Mouse (Mus musculus) limb, embryonic 12.5 days (tissue): ENCODE measurements at regions not wholly inside any gene's neighbourhood (a gene's known extent, or its start where the extent isn't known, plus 50 kb on each side); places are given as distances from the start of the nearest gene placed in this dataset.

ENCODE experiments used
- ATAC-seq: fragments of 200-750 bp; cut with Nextera tagmentation; 2 replicates; pipeline ENCODE4 v1.8.0; 2017; ENCODE audit warnings: low read depth, moderate TSS enrichment; ENCODE audit not compliant: insufficient number of reproducible peaks, insufficient read depth, low FRiP score, low TSS enrichment
- H3K27ac ChIP-seq: fragments of 300-500 bp; sonication (generic); 2 replicates; pipeline ENCODE4 v1.5.1; 2016; ENCODE audit warnings: mild to moderate bottlenecking, moderate library complexity
- H3K27me3 ChIP-seq: fragments of 300-500 bp; sonication (generic); 2 replicates; pipeline ENCODE4 v1.6.1; 2016; ENCODE audit warnings: mild to moderate bottlenecking, moderate library complexity
- H3K36me3 ChIP-seq: fragments of 300-500 bp; sonication (generic); 2 replicates; pipeline ENCODE4 v1.6.1; 2016; ENCODE audit warnings: mild to moderate bottlenecking, moderate library complexity
- H3K4me1 ChIP-seq: fragments of 300-500 bp; sonication (generic); replicated peaks from 2 replicates; pipeline ENCODE4 v1.6.1; 2016
- H3K4me2 ChIP-seq: fragments of 300-500 bp; sonication (generic); 2 replicates; pipeline ENCODE4 v1.6.1; 2016; ENCODE audit warnings: mild to moderate bottlenecking, moderate library complexity
- H3K4me3 ChIP-seq: fragments of 300-500 bp; sonication (generic); replicated peaks from 2 replicates; pipeline ENCODE4 v1.5.1; 2016; ENCODE audit warnings: mild to moderate bottlenecking
- H3K9ac ChIP-seq: fragments of 300-500 bp; sonication (generic); replicated peaks from 2 replicates; pipeline ENCODE4 v1.6.1; 2016; ENCODE audit warnings: mild to moderate bottlenecking, moderate library complexity
- H3K9me3 ChIP-seq: fragments of 300-500 bp; sonication (generic); 2 replicates; pipeline ENCODE4 v1.6.1; 2016; ENCODE audit warnings: mild to moderate bottlenecking, moderate library complexity
- WGBS: fragments of 180-500 bp; shearing (Covaris S2); methylation state at CpG from one replicate; pipeline ENCODE4 v1.1.7; 2016; 5-methylcytosine and 5-hydroxymethylcytosine counted together

- no peak overlapping the region for H3K4me3 ChIP-seq
- H3K27me3 ChIP-seq, result peaks cover 3% of the 10 kb centered on the region; the same call in 1 of the 2 replicates
- no peak overlapping the region for H3K4me2 ChIP-seq
- no peaks in the 10 kb centered on the region for H3K9me3 ChIP-seq
- H3K36me3 ChIP-seq, result no peaks in the 10 kb centered on the region
- no peak for ATAC-seq
- H3K9ac ChIP-seq, result no peak overlapping the region
- no peak overlapping the region for H3K27ac ChIP-seq
- H3K4me1 ChIP-seq, result peaks cover 40% of the 10 kb centered on the region
- WGBS, result 74% methylated on average over 2 of the region's 2 CpGs
These were observed 293.5 kb downstream of the Tgfb2 start for GRCm38 (mm10) chr1:186412296-186412695.

GRCm38 (mm10) chr1:186408986-186409441, 291.9 kb upstream of the Lyplal1 start:
- H3K27me3 ChIP-seq, result no peaks in the 10 kb centered on the region
- H3K4me3 ChIP-seq, result no peak overlapping the region
- 57% methylated on average over 10 of the region's 10 CpGs for WGBS
- H3K27ac ChIP-seq, result no peak overlapping the region
- no peak for ATAC-seq
- no peaks in the 10 kb centered on the region for H3K36me3 ChIP-seq
- no peaks in the 10 kb centered on the region for H3K9me3 ChIP-seq
- no peak overlapping the region for H3K4me2 ChIP-seq
- no peak overlapping the region for H3K9ac ChIP-seq
- peaks cover 37% of the 10 kb centered on the region for H3K4me1 ChIP-seq

GRCm38 (mm10) chr1:186407656-186408055, 290.5 kb upstream of the Lyplal1 start:
- no peaks in the 10 kb centered on the region for H3K36me3 ChIP-seq
- no peak overlapping the region for H3K4me3 ChIP-seq
- peaks cover 24% of the 10 kb centered on the region for H3K4me1 ChIP-seq
- H3K4me2 ChIP-seq, result no peak overlapping the region
- no peak overlapping the region for H3K9ac ChIP-seq
- ATAC-seq, result no peak
- WGBS, result 71% methylated on average over 8 of the region's 8 CpGs
- H3K27ac ChIP-seq, result no peak overlapping the region
- no peaks in the 10 kb centered on the region for H3K27me3 ChIP-seq
- no peaks in the 10 kb centered on the region for H3K9me3 ChIP-seq

GRCm38 (mm10) chr1:186405693-186406092, 288.6 kb upstream of the Lyplal1 start:
- H3K9ac ChIP-seq, result no peak overlapping the region

GRCm38 (mm10) chr1:186399762-186400161, 282.7 kb upstream of the Lyplal1 start:
- Histone ChIP-seq H3K4me3 (no peak overlapping the region), H3K27ac (no peak overlapping the region), H3K4me2 (no peak overlapping the region), H3K9me3 (no peaks in the 10 kb centered on the region), H3K27me3 (no peaks in the 10 kb centered on the region), H3K4me1 (0 out of 2 replicates have a peak, but pooled peaks cover 8% of the 10 kb centered on the region), H3K9ac (no peak overlapping the region), H3K36me3 (no peaks in the 10 kb centered on the region)
- 69% methylated on average over 8 of the region's 8 CpGs for WGBS
- ATAC-seq, result no peak

More at GRCm38 (mm10) chr1:186405693-186406092, 288.6 kb upstream of the Lyplal1 start:
- H3K9me3 ChIP-seq, result no peaks in the 10 kb centered on the region
- no peak overlapping the region for H3K4me3 ChIP-seq
- whole genome bisulfite sequencing, result 86% methylated on average over 5 of the region's 5 CpGs
- H3K27ac ChIP-seq, result no peak overlapping the region
- H3K27me3 ChIP-seq, result no peaks in the 10 kb centered on the region
- no peaks in the 10 kb centered on the region for H3K36me3 ChIP-seq
- no peak for ATAC-seq
- H3K4me2 ChIP-seq, result no peak overlapping the region
- H3K4me1 ChIP-seq, result peaks cover 18% of the 10 kb centered on the region; the same call in 1 of the 2 replicates

DNA sequence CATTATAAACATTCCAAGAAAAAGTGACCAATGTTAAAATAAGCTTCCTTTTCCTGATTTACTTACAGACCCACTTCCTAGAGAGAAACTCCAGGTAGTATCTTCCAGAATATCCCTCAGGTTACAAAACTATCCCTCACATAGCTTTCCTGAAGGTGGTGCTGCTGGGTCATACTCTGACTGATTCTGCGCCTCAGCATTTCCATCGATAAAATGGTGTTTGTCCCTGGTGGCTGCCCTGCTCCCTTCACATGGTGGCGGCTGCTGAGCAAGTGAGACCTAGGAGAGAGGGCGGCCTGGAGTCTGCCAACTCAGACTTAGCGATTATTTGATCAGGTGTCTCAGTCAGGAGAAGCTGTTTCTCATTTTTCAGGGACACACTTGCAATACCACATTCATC, 275.9 kb upstream of the Lyplal1 start:
- H3K27ac ChIP-seq, result no peak overlapping the region
- no peak for ATAC-seq
- no peaks in the 10 kb centered on the region for H3K9me3 ChIP-seq
- 0 out of 2 replicates have a peak, but pooled peaks cover 4% of the 10 kb centered on the region for H3K4me1 ChIP-seq
- H3K36me3 ChIP-seq, result no peaks in the 10 kb centered on the region
- no peak overlapping the region for H3K4me2 ChIP-seq
- 39% methylated on average over 5 of the region's 5 CpGs for WGBS
- no peak overlapping the region for H3K9ac ChIP-seq
- no peaks in the 10 kb centered on the region for H3K27me3 ChIP-seq
- H3K4me3 ChIP-seq, result no peak overlapping the region

- Histone ChIP-seq H3K27ac (no peak overlapping the region), H3K4me2 (no peak overlapping the region), H3K4me3 (no peak overlapping the region), H3K9me3 (no peaks in the 10 kb centered on the region), H3K36me3 (no peaks in the 10 kb centered on the region), H3K4me1 (peaks cover 5% of the 10 kb centered on the region), H3K9ac (no peak overlapping the region), H3K27me3 (no peaks in the 10 kb centered on the region)
- ATAC-seq, result no peak
- 79% methylated on average over 4 of the region's 4 CpGs for WGBS
These were observed 267.3 kb upstream of the Lyplal1 start for GRCm38 (mm10) chr1:186384440-186384839.

GRCm38 (mm10) chr1:186383453-186383852, 266.3 kb upstream of the Lyplal1 start:
- Histone ChIP-seq H3K9ac (no peak overlapping the region), H3K4me1 (peaks cover 5% of the 10 kb centered on the region), H3K9me3 (0 out of 2 replicates have a peak, but pooled peaks cover 4% of the 10 kb centered on the region), H3K4me2 (no peak overlapping the region), H3K27me3 (no peaks in the 10 kb centered on the region), H3K36me3 (no peaks in the 10 kb centered on the region), H3K4me3 (no peak overlapping the region), H3K27ac (no peak overlapping the region)
- 78% methylated on average over 2 of the region's 2 CpGs for WGBS
- no peak for ATAC-seq

DNA sequence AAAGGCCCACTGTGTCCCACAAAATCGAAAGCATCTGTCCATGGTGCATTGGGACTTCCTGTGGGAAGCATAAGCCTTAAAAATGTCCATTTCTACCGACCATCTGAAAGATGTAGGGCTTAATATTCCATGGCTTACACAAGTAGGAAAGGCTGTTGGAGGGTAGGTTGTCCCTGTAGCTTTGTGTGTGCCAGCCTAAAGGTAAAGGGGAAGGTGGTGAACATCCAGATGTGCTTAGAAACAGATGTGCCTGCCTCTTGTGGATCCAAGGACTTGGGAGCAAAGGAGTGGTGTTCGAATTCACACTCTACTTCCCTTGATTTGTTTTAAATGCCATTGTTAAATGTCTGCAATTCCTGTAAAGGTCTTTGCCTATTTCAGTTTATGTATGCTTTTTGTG, 265.9 kb upstream of the Lyplal1 start:
- WGBS, result 72% methylated on average over 3 of the region's 3 CpGs
- no peak overlapping the region for H3K27ac ChIP-seq
- no peaks in the 10 kb centered on the region for H3K36me3 ChIP-seq
- H3K9ac ChIP-seq, result no peak overlapping the region
- no peak for ATAC-seq
- H3K4me1 ChIP-seq, result peaks cover 5% of the 10 kb centered on the region
- H3K9me3 ChIP-seq, result 0 out of 2 replicates have a peak, but pooled peaks cover 6% of the 10 kb centered on the region
- no peaks in the 10 kb centered on the region for H3K27me3 ChIP-seq
- no peak overlapping the region for H3K4me2 ChIP-seq
- H3K4me3 ChIP-seq, result no peak overlapping the region

DNA sequence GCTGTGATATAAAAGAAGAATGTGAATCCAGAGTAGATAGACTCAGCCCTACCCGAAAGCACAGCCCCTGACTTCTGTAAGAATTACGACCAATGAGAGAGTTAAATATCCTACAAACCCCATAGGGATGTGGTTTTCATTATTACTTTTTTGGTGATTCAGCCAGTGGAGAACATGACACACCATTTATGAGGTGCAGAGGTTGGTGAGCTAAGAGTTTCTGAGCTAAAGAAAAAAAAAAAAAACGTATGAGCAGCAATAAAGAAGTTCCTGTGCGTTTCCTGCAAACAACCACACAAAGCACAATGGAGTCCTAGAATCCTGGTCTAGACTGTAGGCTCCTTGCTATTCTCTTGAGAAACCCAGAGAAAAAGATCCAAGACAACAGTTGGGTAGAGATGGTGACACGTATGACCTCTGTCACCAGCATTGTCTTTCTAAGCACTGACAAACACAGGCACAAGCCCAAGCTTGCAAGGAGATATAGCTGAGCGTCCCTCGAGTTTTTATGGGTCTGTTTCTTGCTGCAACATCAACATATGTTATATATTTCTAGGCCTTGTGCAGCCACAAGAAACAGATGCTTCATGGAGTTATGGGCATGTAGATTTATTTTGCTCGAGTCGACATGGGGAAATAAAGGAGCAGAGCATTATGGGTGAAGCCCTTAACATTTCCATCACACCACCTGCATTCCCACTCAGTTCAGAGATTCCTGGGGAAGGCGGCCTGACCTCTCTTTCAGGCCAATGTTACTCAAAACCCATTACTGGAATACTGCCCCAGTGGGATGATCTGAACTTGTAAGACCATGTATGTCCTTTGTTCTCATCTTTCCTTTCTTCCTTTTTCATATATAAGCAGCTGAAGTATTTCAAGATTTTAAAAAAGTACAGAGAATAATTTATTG, 263.1 kb upstream of the Lyplal1 start:
- Histone ChIP-seq H3K27me3 (no peaks in the 10 kb centered on the region), H3K9ac (no peak overlapping the region), H3K4me1 (peaks cover 5% of the 10 kb centered on the region), H3K36me3 (no peaks in the 10 kb centered on the region), H3K27ac (peak overlapping the region; percentile 89), H3K4me3 (no peak overlapping the region), H3K4me2 (no peak overlapping the region), H3K9me3 (0 out of 2 replicates have a peak, but pooled peaks cover 6% of the 10 kb centered on the region)
- ATAC-seq, result peak; percentile 76; the same call in 1 of the 2 replicates
- 40% methylated on average over 10 of the region's 10 CpGs for WGBS

DNA sequence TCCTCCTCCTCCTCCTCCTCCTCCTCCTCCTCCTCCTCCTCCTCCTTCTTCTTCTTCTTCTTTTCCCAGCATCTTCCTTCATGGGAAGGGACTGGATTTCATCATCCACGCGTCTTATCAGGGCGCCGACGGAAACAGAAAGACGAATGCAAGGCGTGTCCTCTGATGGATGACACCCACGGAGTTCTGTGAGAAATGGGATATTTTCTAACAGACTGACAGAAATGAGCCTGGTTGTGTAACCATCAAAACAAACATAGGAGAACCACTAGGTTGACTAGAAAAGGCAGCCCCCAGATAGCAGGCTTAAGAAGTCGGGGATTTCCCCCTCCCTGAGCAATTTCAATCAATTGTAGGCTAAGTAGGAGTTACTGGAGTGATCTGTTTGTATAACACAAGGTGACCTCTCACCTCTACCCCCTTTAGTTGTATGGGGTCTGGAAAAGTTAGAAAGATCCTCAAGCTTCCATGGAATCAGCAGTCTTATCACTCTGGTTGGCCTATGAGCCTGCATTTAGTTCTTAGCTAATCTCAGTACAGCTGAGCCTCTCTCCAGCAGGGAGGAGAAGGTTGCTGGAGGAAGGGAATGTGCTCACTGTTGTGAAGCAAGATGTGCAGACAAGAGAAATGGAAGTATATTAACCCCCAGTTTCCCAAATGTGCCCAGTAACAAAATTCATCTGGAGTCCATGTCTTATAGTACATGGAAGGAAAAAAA, 260.0 kb upstream of the Lyplal1 start:
- Histone ChIP-seq H3K36me3 (no peaks in the 10 kb centered on the region), H3K4me2 (no peak overlapping the region), H3K9me3 (0 out of 2 replicates have a peak, but pooled peaks cover 6% of the 10 kb centered on the region), H3K27me3 (no peaks in the 10 kb centered on the region), H3K9ac (no peak overlapping the region), H3K4me1 (peaks cover 5% of the 10 kb centered on the region), H3K4me3 (no peak overlapping the region), H3K27ac (no peak overlapping the region)
- whole genome bisulfite sequencing, result 69% methylated on average over 9 of the region's 9 CpGs
- no peak for ATAC-seq
